ENCODE assay signal across 9 mouse cellular contexts in genomic region chr17:49968467-49969207, GRCm38 (mm10).
DNase-seq lines count a peak whose midpoint lies in the region; ATAC-seq and TF ChIP-seq lines count a peak whose summit lies in the region.
"Had no signal": no experiment of that assay in that cellular context is flagged by ENCODE, and none has a peak within 500 bp of the region (broad histone marks: within the 10 kb centered on the region; RNA-seq: fewer than 3 reads in every experiment).

No protein-coding gene starts in this region.

- peak; percentile 38 for DNase-seq in c-Kit-positive CD71-negative TER-119-negative erythroid progenitor cells, embryonic 14.5 days (ENCODE audit: low read depth)
- peak; percentile 29 for DNase-seq in forebrain, embryonic 10.5 days (ENCODE audit: extremely low spot score, low spot score)
- peak; percentile 64 for DNase-seq in hindbrain, embryonic 11.5 days (ENCODE audit: low spot score)
- peak; percentile 54 to 71 for DNase-seq in left cerebral cortex, adult 2 months (ENCODE audit: extremely low spot score in 1 of 2, low spot score in 2 of 2)
- peak; percentile 24 for DNase-seq in midbrain, embryonic 10.5 days (ENCODE audit: low spot score)
- DNase-seq in skeletal muscle tissue, adult 2 months (ENCODE audit: low read depth, low spot score), result peak; percentile 52

- no peak overlapping the region for H3K4me3 ChIP-seq in intestine, postnatal 0 days (ENCODE audit: low read depth, low read length)
- H3K4me3 ChIP-seq in intestine, embryonic 15.5 days (replicated peaks), result no peak overlapping the region
- H3K4me3 ChIP-seq in forebrain, embryonic 10.5 days, result no peak overlapping the region
- no peak overlapping the region for H3K4me3 ChIP-seq in hindbrain, embryonic 11.5 days (ENCODE audit: low read depth, low read length)
- no peak overlapping the region for H3K4me3 ChIP-seq in left cerebral cortex, adult 2 months
- no peak overlapping the region for H3K4me3 ChIP-seq in midbrain, embryonic 10.5 days

- 45% methylated on average over 9 of the region's 9 CpGs for WGBS in intestine, postnatal 0 days
- WGBS in intestine, embryonic 15.5 days, result 58% methylated on average over 9 of the region's 9 CpGs
- WGBS in forebrain, embryonic 10.5 days, result 76% methylated on average over 9 of the region's 9 CpGs
- 68% methylated on average over 9 of the region's 9 CpGs for WGBS in hindbrain, embryonic 11.5 days
- WGBS in midbrain, embryonic 10.5 days, result 76% methylated on average over 9 of the region's 9 CpGs

- H3K4me1 ChIP-seq in intestine, postnatal 0 days (replicated peaks; ENCODE audit: control insufficient read depth, insufficient read depth, low read length), result no peaks in the 10 kb centered on the region
- no peaks in the 10 kb centered on the region for H3K4me1 ChIP-seq in intestine, embryonic 15.5 days (replicated peaks)
- H3K4me1 ChIP-seq in forebrain, embryonic 10.5 days, result no peaks in the 10 kb centered on the region
- no peaks in the 10 kb centered on the region for H3K4me1 ChIP-seq in hindbrain, embryonic 11.5 days (replicated peaks; ENCODE audit: control insufficient read depth, insufficient read depth, low read length)
- no peaks in the 10 kb centered on the region for H3K4me1 ChIP-seq in midbrain, embryonic 10.5 days

- H3K9me3 ChIP-seq in intestine, postnatal 0 days (ENCODE audit: control insufficient read depth), result no peaks in the 10 kb centered on the region
- H3K9me3 ChIP-seq in intestine, embryonic 15.5 days, result no peaks in the 10 kb centered on the region
- H3K9me3 ChIP-seq in forebrain, embryonic 10.5 days, result no peaks in the 10 kb centered on the region; the same call in 1 of the 2 replicates
- no peaks in the 10 kb centered on the region for H3K9me3 ChIP-seq in hindbrain, embryonic 11.5 days (ENCODE audit: control insufficient read depth, low read length)
- no peaks in the 10 kb centered on the region for H3K9me3 ChIP-seq in midbrain, embryonic 10.5 days (replicated peaks)

- ATAC-seq in intestine, postnatal 0 days, result no peak
- no peak for ATAC-seq in intestine, embryonic 15.5 days
- ATAC-seq in hindbrain, embryonic 11.5 days (ENCODE audit: low FRiP score), result peak; percentile 56; the same call in 1 of the 2 replicates

- H3K27ac ChIP-seq in intestine, postnatal 0 days (ENCODE audit: low read depth, low read length), result no peak overlapping the region
- H3K27ac ChIP-seq in intestine, embryonic 15.5 days, result no peak overlapping the region
- no peak overlapping the region for H3K27ac ChIP-seq in forebrain, embryonic 10.5 days
- no peak overlapping the region for H3K27ac ChIP-seq in hindbrain, embryonic 11.5 days (ENCODE audit: low read depth, low read length)
- no peak overlapping the region for H3K27ac ChIP-seq in left cerebral cortex, adult 2 months
- no peak overlapping the region for H3K27ac ChIP-seq in midbrain, embryonic 10.5 days (replicated peaks)

- H3K9ac ChIP-seq in intestine, postnatal 0 days (ENCODE audit: low read depth, low read length), result no peak overlapping the region
- H3K9ac ChIP-seq in intestine, embryonic 15.5 days, result no peak overlapping the region
- H3K9ac ChIP-seq in hindbrain, embryonic 11.5 days (ENCODE audit: low read depth, low read length), result no peak overlapping the region

- intact Hi-C loops in left cerebral cortex, adult 2 months (cut with DNase I), result loop anchor here (1.0 kb wide), 2 partner anchors 225 to 269 kb away; no protein-coding TSS in a partner anchor

- H3K36me3 ChIP-seq in intestine, postnatal 0 days (ENCODE audit: control insufficient read depth, insufficient read depth), result no peaks in the 10 kb centered on the region
- H3K36me3 ChIP-seq in intestine, embryonic 15.5 days, result no peaks in the 10 kb centered on the region
- H3K36me3 ChIP-seq in forebrain, embryonic 10.5 days (replicated peaks), result no peaks in the 10 kb centered on the region
- H3K36me3 ChIP-seq in hindbrain, embryonic 11.5 days (ENCODE audit: control insufficient read depth, insufficient read depth, low read length), result no peaks in the 10 kb centered on the region
- no peaks in the 10 kb centered on the region for H3K36me3 ChIP-seq in midbrain, embryonic 10.5 days
- H3K36me3 ChIP-seq: G1E had no signal

- TF ChIP-seq CTCF in intestine, postnatal 0 days (IDR thresholded peaks at IDR 0.05; ENCODE audit: low read depth), result peak; percentile 72
- TF ChIP-seq CTCF in left cerebral cortex, adult 2 months (IDR thresholded peaks at IDR 0.05), result peak; percentile 82

- no peak overlapping the region for H3K4me2 ChIP-seq in intestine, postnatal 0 days (replicated peaks; ENCODE audit: low read depth)
- no peak overlapping the region for H3K4me2 ChIP-seq in intestine, embryonic 15.5 days (replicated peaks)
- H3K4me2 ChIP-seq in hindbrain, embryonic 11.5 days (replicated peaks; ENCODE audit: low read depth, low read length), result no peak overlapping the region

- no peaks in the 10 kb centered on the region for H3K27me3 ChIP-seq in intestine, postnatal 0 days (replicated peaks; ENCODE audit: control insufficient read depth, insufficient read depth, low read length)
- H3K27me3 ChIP-seq in intestine, embryonic 15.5 days (replicated peaks), result no peaks in the 10 kb centered on the region
- H3K27me3 ChIP-seq in forebrain, embryonic 10.5 days (ENCODE audit: poor library complexity, severe bottlenecking), result peaks cover 12% of the 10 kb centered on the region
- H3K27me3 ChIP-seq in hindbrain, embryonic 11.5 days (ENCODE audit: control insufficient read depth, insufficient read depth, low read length), result no peaks in the 10 kb centered on the region
- peaks cover 6% of the 10 kb centered on the region; the same call in 1 of the 2 replicates for H3K27me3 ChIP-seq in midbrain, embryonic 10.5 days (ENCODE audit: low read depth, poor library complexity, severe bottlenecking)
